Mouse (Mus musculus) liver, embryonic 12.5 days (tissue): ENCODE measurements at regions not wholly inside any gene's neighbourhood (a gene's known extent, or its start where the extent isn't known, plus 50 kb on each side); places are given as distances from the start of the nearest gene placed in this dataset.
A peak's percentile ranks its signal among the peaks of the same experiment; 100 is the strongest.

ENCODE experiments used
- ATAC-seq: fragments of 200-750 bp; cut with Nextera tagmentation; 2 replicates; pipeline ENCODE4 v1.8.0; 2017; ENCODE audit warnings: moderate number of reproducible peaks, mild to moderate bottlenecking, moderate library complexity
- H3K27ac ChIP-seq: fragments of 300-500 bp; sonication (generic); 2 replicates; pipeline ENCODE4 v1.5.1; 2016; ENCODE audit warnings: mild to moderate bottlenecking
- H3K27me3 ChIP-seq: fragments of 300-500 bp; sonication (generic); replicated peaks from 2 replicates; pipeline ENCODE4 v1.6.1; 2016; ENCODE audit warnings: mild to moderate bottlenecking, moderate library complexity
- H3K36me3 ChIP-seq: fragments of 300-500 bp; sonication (generic); 2 replicates; pipeline ENCODE4 v1.6.1; 2016; ENCODE audit warnings: mild to moderate bottlenecking, moderate library complexity
- H3K4me1 ChIP-seq: fragments of 300-500 bp; sonication (generic); 2 replicates; pipeline ENCODE4 v1.6.1; 2016
- H3K4me2 ChIP-seq: fragments of 300-500 bp; sonication (generic); 2 replicates; pipeline ENCODE4 v1.6.1; 2016; ENCODE audit warnings: mild to moderate bottlenecking, moderate library complexity
- H3K4me3 ChIP-seq: fragments of 300-500 bp; sonication (generic); 2 replicates; pipeline ENCODE4 v1.5.1; 2016; ENCODE audit warnings: mild to moderate bottlenecking, moderate library complexity
- H3K9ac ChIP-seq: fragments of 300-500 bp; sonication (generic); 2 replicates; pipeline ENCODE4 v1.6.1; 2016; ENCODE audit warnings: mild to moderate bottlenecking, moderate library complexity
- H3K9me3 ChIP-seq: fragments of 300-500 bp; sonication (generic); replicated peaks from 2 replicates; pipeline ENCODE4 v1.6.1; 2016; ENCODE audit warnings: mild to moderate bottlenecking, moderate library complexity
- WGBS: fragments of 180-500 bp; shearing (Covaris S2); methylation state at CpG from one replicate; pipeline ENCODE4 v1.1.7; 2016; ENCODE audit not compliant: insufficient replicate concordance; 5-methylcytosine and 5-hydroxymethylcytosine counted together

DNA sequence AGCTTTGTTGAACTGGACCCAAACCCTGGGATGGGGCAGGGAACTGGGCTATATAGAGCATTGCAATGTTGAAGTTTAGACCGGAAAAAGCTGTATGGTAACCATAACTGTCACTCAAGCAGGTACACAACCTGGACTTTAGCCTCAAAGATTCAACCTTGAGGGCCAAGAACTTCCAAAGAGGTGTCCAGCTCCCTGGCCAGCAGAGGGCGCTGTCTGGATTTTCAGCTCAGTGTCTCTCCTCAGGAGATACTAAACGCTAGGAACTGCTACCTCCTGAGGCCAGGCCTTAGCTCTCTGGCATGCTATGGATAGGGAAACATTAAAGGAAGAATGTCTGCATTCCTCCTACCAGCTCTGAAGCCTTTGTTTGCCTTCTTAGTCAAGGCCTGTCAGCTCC, 189.4 kb upstream of the Six2 start:
- Histone ChIP-seq H3K4me3 (no peak overlapping the region), H3K36me3 (no peaks in the 10 kb centered on the region), H3K4me1 (peaks cover 3% of the 10 kb centered on the region; the same call in 1 of the 2 replicates), H3K27me3 (peaks cover 40% of the 10 kb centered on the region), H3K27ac (no peak overlapping the region), H3K4me2 (no peak overlapping the region), H3K9ac (no peak overlapping the region), H3K9me3 (no peaks in the 10 kb centered on the region)
- ATAC-seq, result no peak
- WGBS, result 16% methylated on average over 3 of the region's 3 CpGs

DNA sequence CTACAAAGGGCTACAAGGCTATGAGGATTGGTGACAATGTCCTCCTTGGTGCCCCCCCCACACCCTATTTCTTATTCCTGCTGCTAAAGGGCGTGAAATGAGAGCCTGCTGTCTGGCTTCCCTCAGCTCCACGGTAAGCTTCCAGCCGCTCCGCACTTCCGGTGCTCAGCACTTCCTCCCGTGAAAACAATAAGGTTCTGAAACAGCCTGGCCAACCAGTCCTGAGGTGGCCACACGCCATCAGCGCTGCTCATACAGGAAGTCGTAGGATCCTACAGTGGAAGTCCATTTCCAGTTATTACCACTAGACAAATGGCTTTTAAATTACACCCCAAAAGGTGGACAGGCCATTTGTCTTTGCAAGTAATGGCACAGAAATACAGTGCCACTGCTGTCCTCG, 188.8 kb upstream of the Six2 start:
- Histone ChIP-seq H3K36me3 (no peaks in the 10 kb centered on the region), H3K9ac (no peak overlapping the region), H3K27ac (no peak overlapping the region), H3K27me3 (peaks cover 39% of the 10 kb centered on the region), H3K4me1 (peaks cover 3% of the 10 kb centered on the region; the same call in 1 of the 2 replicates), H3K4me2 (no peak overlapping the region), H3K4me3 (no peak overlapping the region), H3K9me3 (no peaks in the 10 kb centered on the region)
- 40% methylated on average over 10 of the region's 10 CpGs for WGBS
- no peak for ATAC-seq

DNA sequence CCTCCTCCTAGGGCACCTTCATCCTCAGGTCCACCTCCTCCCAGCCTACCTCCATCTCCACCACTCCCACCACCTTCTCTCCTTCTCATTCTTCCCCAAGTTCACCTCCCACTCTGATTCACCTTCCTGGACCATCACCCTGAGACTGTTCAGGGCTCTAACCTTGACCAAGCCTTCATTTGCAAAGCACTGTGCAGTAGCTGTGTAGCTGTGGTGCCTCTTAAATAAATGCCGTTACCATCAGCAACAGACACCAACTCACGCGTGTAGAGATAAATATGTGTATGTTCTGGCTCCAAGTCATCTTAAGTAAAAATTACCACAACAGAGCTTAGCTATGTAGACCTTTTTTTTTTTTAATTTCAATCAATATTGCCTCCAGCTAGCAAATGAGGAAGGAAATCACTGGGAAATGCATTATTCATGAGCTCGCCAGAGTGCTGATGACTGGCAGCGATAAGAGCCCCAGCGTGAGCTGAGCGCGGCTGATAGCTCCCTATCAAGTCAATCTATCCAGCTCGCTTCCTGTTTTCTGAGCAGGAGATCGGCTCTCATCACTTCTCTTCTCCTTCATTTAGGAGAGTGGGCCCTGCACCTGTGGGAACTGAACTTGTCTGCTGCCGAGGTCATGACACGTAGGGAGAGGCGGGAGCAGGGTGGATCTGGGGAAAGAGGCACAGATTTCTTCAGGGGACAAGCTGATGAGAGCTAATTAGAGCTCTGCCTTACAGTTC, 185.9 kb upstream of the Six2 start:
- Histone ChIP-seq H3K9ac (no peak overlapping the region), H3K4me3 (no peak overlapping the region), H3K27me3 (peaks cover 64% of the 10 kb centered on the region), H3K4me2 (0 out of 2 replicates have a peak overlapping the region, but pooled peaks have one; percentile 12), H3K4me1 (peaks cover 3% of the 10 kb centered on the region; the same call in 1 of the 2 replicates), H3K27ac (no peak overlapping the region), H3K36me3 (no peaks in the 10 kb centered on the region), H3K9me3 (no peaks in the 10 kb centered on the region)
- no peak for ATAC-seq
- WGBS, result 7% methylated on average over 13 of the region's 13 CpGs

GRCm38 (mm10) chr17:85872903-85873413, 184.9 kb upstream of the Six2 start:
- H3K4me1 ChIP-seq, result peaks cover 3% of the 10 kb centered on the region; the same call in 1 of the 2 replicates
- WGBS, result 36% methylated on average over 6 of the region's 6 CpGs
- no peak for ATAC-seq
- H3K9me3 ChIP-seq, result no peaks in the 10 kb centered on the region
- no peak overlapping the region for H3K4me3 ChIP-seq
- H3K27ac ChIP-seq, result no peak overlapping the region
- H3K36me3 ChIP-seq, result no peaks in the 10 kb centered on the region
- no peak overlapping the region for H3K4me2 ChIP-seq
- no peak overlapping the region for H3K9ac ChIP-seq
- H3K27me3 ChIP-seq, result peaks cover 64% of the 10 kb centered on the region

GRCm38 (mm10) chr17:85870406-85870805, 182.3 kb upstream of the Six2 start:
- no peak for ATAC-seq
- no peak overlapping the region for H3K4me3 ChIP-seq

DNA sequence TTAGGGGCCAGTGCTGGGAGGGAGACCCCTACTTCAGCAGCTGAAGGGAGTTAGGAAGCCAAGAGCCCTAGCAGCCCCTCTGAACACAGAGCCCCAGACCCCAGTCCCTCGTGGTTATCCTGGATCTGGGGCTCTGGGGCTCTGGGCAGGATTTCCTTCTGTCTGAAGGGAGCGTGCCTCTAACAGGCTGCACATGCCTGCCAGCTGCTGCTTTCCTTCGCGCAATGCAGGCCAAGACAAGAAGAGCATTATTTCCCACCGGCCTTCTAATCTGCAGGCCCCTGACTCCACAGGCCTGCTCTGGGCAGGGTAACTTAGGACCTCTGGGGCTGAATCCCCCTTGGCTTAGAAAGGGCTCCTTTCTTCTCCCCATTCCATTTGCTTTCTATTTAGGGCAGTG, 181.1 kb upstream of the Six2 start:
- Histone ChIP-seq H3K9ac (no peak overlapping the region), H3K27me3 (peaks cover 45% of the 10 kb centered on the region), H3K27ac (no peak overlapping the region), H3K4me2 (no peak overlapping the region), H3K4me1 (peaks cover under 1% of the 10 kb centered on the region; the same call in 1 of the 2 replicates), H3K9me3 (no peaks in the 10 kb centered on the region), H3K4me3 (no peak overlapping the region), H3K36me3 (no peaks in the 10 kb centered on the region)
- ATAC-seq, result no peak
- 55% methylated on average over 5 of the region's 5 CpGs for WGBS

More at GRCm38 (mm10) chr17:85870406-85870805, 182.3 kb upstream of the Six2 start:
- Histone ChIP-seq H3K4me1 (peaks cover 3% of the 10 kb centered on the region; the same call in 1 of the 2 replicates), H3K27ac (no peak overlapping the region), H3K27me3 (peaks cover 58% of the 10 kb centered on the region), H3K9ac (no peak overlapping the region), H3K36me3 (no peaks in the 10 kb centered on the region), H3K9me3 (no peaks in the 10 kb centered on the region), H3K4me2 (no peak overlapping the region)
- 59% methylated on average over 8 of the region's 8 CpGs for WGBS

DNA sequence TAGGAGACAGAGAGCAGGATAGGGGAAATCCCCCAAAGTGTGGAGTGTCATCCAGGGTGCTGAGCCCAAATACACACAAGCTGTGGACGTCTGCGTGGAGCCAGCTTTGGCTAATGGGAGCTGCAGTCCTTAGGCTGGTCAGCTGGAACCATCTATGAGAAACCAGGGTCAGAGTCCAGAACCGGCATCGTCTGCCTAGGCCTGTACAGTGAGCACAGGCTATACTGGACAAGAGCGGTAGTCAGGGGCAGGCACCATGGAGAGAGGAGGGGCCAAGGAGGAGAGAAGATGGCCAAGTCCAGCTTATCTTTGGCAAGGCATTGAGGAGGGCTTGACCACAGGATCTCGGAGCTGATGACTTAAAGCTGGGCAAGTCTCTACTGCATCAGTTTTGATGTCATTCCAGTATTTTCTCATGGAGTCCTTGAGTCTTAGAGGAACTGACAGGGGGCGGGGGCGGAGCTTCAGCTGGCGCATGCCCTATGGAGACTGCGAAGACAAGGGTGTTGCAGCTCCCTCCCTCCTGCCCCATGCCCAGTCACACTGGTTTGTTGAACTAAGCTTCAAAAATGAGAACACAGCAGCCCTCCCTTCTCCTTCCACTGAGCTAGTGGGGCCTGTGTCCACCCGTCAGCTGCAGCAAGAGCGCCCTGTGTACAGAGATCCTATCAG, 180.0 kb upstream of the Six2 start:
- no peak overlapping the region for H3K4me2 ChIP-seq
- 69% methylated on average over 12 of the region's 12 CpGs for WGBS
- H3K4me1 ChIP-seq, result no peaks in the 10 kb centered on the region
- peak; percentile 44; the same call in 1 of the 2 replicates for ATAC-seq
- no peak overlapping the region for H3K4me3 ChIP-seq
- H3K36me3 ChIP-seq, result no peaks in the 10 kb centered on the region
- no peak overlapping the region for H3K27ac ChIP-seq
- H3K9ac ChIP-seq, result no peak overlapping the region; the same call in 1 of the 2 replicates
- peaks cover 37% of the 10 kb centered on the region for H3K27me3 ChIP-seq
- no peaks in the 10 kb centered on the region for H3K9me3 ChIP-seq

GRCm38 (mm10) chr17:85866581-85866980, 178.5 kb upstream of the Six2 start:
- Histone ChIP-seq H3K4me1 (no peaks in the 10 kb centered on the region), H3K36me3 (no peaks in the 10 kb centered on the region), H3K9ac (no peak overlapping the region), H3K4me3 (no peak overlapping the region), H3K27me3 (peaks cover 36% of the 10 kb centered on the region), H3K4me2 (no peak overlapping the region), H3K27ac (no peak overlapping the region), H3K9me3 (no peaks in the 10 kb centered on the region)
- 60% methylated on average over 3 of the region's 3 CpGs for WGBS
- ATAC-seq, result no peak

DNA sequence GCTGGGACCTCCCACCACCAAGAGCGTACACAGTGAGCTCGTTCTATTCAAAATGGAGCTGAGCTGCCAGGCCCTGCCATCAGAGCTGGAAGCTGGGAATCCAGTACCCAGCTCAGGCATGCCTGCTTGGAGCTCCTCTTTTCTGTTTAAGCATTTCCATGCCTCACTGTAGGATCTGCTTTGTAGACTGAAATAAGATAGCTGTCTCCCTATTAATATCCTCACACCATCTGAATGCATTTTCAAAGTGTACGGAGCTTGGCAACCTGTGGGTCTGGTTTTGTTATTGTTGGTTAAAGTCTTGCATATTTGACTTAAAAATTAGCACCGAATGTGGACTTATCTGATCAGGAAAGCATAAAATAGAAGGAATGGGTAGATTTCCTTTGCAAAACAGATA, 177.9 kb upstream of the Six2 start:
- Histone ChIP-seq H3K4me3 (no peak overlapping the region), H3K9ac (no peak overlapping the region), H3K36me3 (no peaks in the 10 kb centered on the region), H3K4me1 (no peaks in the 10 kb centered on the region), H3K4me2 (no peak overlapping the region), H3K9me3 (no peaks in the 10 kb centered on the region), H3K27me3 (peaks cover 30% of the 10 kb centered on the region; the same call in 1 of the 2 replicates), H3K27ac (no peak overlapping the region)
- WGBS, result 71% methylated on average over 4 of the region's 4 CpGs
- ATAC-seq, result no peak

GRCm38 (mm10) chr17:85861328-85861727, 173.3 kb upstream of the Six2 start:
- no peaks in the 10 kb centered on the region for H3K4me1 ChIP-seq
- H3K27me3 ChIP-seq, result peaks cover 13% of the 10 kb centered on the region; the same call in 1 of the 2 replicates
- no peaks in the 10 kb centered on the region for H3K9me3 ChIP-seq
- H3K9ac ChIP-seq, result no peak overlapping the region
- H3K4me3 ChIP-seq, result no peak overlapping the region
- H3K36me3 ChIP-seq, result no peaks in the 10 kb centered on the region
- WGBS, result 77% methylated on average over 9 of the region's 9 CpGs
- no peak overlapping the region for H3K27ac ChIP-seq
- ATAC-seq, result no peak
- H3K4me2 ChIP-seq, result no peak overlapping the region

GRCm38 (mm10) chr17:85860797-85861196, 172.7 kb upstream of the Six2 start:
- WGBS, result 42% methylated on average over 4 of the region's 4 CpGs
- H3K4me2 ChIP-seq, result no peak overlapping the region
- no peak overlapping the region for H3K4me3 ChIP-seq
- no peak for ATAC-seq
- H3K9me3 ChIP-seq, result no peaks in the 10 kb centered on the region
- H3K27me3 ChIP-seq, result peaks cover 13% of the 10 kb centered on the region; the same call in 1 of the 2 replicates
- no peak overlapping the region for H3K27ac ChIP-seq
- H3K4me1 ChIP-seq, result no peaks in the 10 kb centered on the region
- H3K36me3 ChIP-seq, result no peaks in the 10 kb centered on the region
- no peak overlapping the region for H3K9ac ChIP-seq
